Mouse (Mus musculus): ENCODE data around the gene Mlxipl. TPM values are rescaled to one million over a fixed set of nuclear protein-coding genes. Genes with fewer than 3 reads are reported as not detected.
A peak's percentile ranks its signal among the peaks of the same experiment; 100 is the strongest.

Mlxipl gene
- polyA plus RNA-seq, 1 experiment: 304 TPM

GRCm38 (mm10) chr5:135187349-135188213 is 97.9 kb downstream of the Mlxipl start:
- H3K36me3 ChIP-seq (ENCODE audit: control insufficient read depth, insufficient read depth, low read length): peaks cover 3% of the 10 kb centered on the region; the same call in 1 of the 2 replicates
- peaks cover 8% of the 10 kb centered on the region for H3K4me1 ChIP-seq (ENCODE audit: control insufficient read depth, insufficient read depth, insufficient read length, low read length)
- under 1% methylated on average over 100 of the region's 102 CpGs for WGBS
- H3K27me3 ChIP-seq (ENCODE audit: control insufficient read depth, insufficient read depth, low read length): no peaks in the 10 kb centered on the region
- peak overlapping the region; percentile 81 for H3K27ac ChIP-seq (ENCODE audit: insufficient read depth, low read depth, low read length)
- TF ChIP-seq POLR2A (IDR thresholded peaks at IDR 0.05; ENCODE audit: low read depth, low read length) (no peak), CTCF (IDR thresholded peaks at IDR 0.05; ENCODE audit: extremely low read depth, insufficient read length, insufficient replicate concordance, low read depth, low read length) (no peak)
- peak overlapping the region; percentile 96 for H3K4me3 ChIP-seq (ENCODE audit: low read depth, low read length)

Other genes with a start within 250 kb of the Mlxipl start
- gene Tmem270, start 183.2 kb upstream of the Mlxipl start, polyA plus RNA-seq (2012; rRNA removed): not detected in 2 replicates
- gene Cldn13, start 174.4 kb upstream of the Mlxipl start, polyA plus RNA-seq (2012; rRNA removed): not detected in 2 replicates
- 8.2 and 21.4 TPM in 2 replicates for gene Mettl27, start 157.5 kb upstream of the Mlxipl start, polyA plus RNA-seq (2012; rRNA removed)
- 112 and 571 TPM in 2 replicates for gene Cldn4, start 143.0 kb upstream of the Mlxipl start, polyA plus RNA-seq (2012; rRNA removed)
- gene Cldn3, start 103.7 kb upstream of the Mlxipl start, polyA plus RNA-seq (2012; rRNA removed): 1,043 and 2,448 TPM in 2 replicates
- gene Abhd11, start 80.7 kb upstream of the Mlxipl start, polyA plus RNA-seq (2012; rRNA removed): 48.1 and 90.7 TPM in 2 replicates
- 4.6 and 5.1 TPM in 2 replicates for gene Stx1a, start 66.4 kb upstream of the Mlxipl start, polyA plus RNA-seq (2012; rRNA removed)
- 30.1 and 46.4 TPM in 2 replicates for gene Dnajc30, start 25.7 kb upstream of the Mlxipl start, polyA plus RNA-seq (2012; rRNA removed)
- gene Bud23, start 24.9 kb upstream of the Mlxipl start, polyA plus RNA-seq (2012; rRNA removed): 31.2 and 43.7 TPM in 2 replicates
- gene Vps37d, start 11.6 kb upstream of the Mlxipl start, polyA plus RNA-seq (2012; rRNA removed): 3.0 and 7.0 TPM in 2 replicates
- 4.8 and 5.3 TPM in 2 replicates for gene Tbl2, start 59.8 kb downstream of the Mlxipl start, polyA plus RNA-seq (2012; rRNA removed)
- gene Bcl7b, start 78.4 kb downstream of the Mlxipl start, polyA plus RNA-seq (2012; rRNA removed): 12.1 and 28.4 TPM in 2 replicates
- gene Baz1b, start 97.4 kb downstream of the Mlxipl start, polyA plus RNA-seq (2012; rRNA removed): 6.9 and 14.7 TPM in 2 replicates
- gene Fzd9, start 161.3 kb downstream of the Mlxipl start, polyA plus RNA-seq (2012; rRNA removed): 2.2 and 8.7 TPM in 2 replicates